Mouse (Mus musculus): ENCODE results near the gene Cd200r4. TPM values are rescaled to one million over a fixed set of nuclear protein-coding genes. Genes with fewer than 3 reads are reported as not detected.
"Not testable (repeated sequence)": the region's sequence is repeated elsewhere in the genome, so short reads cannot be mapped to it uniquely, and the experiment has no call there.

The Cd200r4 gene
- polyA plus RNA-seq, 1 experiment from 2014 or later, result 0.35 TPM

DNA sequence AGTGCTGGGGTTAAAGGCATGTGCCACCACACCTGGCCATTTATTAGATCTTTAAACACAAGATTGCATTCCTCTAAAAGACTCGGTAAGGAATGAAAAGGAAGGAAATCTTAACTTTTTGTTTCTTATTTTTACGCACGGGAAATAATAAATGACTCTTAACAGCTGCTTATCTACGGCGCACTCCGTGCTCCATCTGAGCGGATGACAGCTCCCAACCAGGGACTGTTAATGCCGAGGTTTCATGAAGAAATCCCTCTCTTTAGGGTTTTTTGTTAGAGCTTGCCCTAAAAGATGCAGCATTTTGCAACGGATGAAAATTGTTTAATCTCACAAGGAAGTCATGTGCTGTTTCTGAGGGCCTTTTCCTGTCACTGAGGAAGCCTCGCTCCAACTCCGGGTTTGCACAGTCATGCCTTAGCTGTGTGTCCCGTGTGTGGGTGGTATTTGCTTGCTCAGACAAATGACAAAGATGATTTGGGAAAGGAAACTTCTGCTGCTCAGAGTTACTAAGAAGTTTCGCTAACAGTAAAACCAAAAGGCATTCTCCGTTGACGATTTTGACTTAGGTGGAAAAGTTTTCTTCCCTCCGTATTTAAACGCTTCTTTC is 32.9 kb upstream of the Cd200r4 start:
- no peaks in the 10 kb centered on the region for H3K9me3 ChIP-seq (replicated peaks; ENCODE audit: control insufficient read depth, low read length)
- H3K27me3 ChIP-seq (ENCODE audit: control insufficient read depth, insufficient read depth, low read depth, low read length), result no peaks in the 10 kb centered on the region
- peak overlapping the region; percentile 54 for H3K4me2 ChIP-seq (ENCODE audit: low read depth, low read length)
- H3K27ac ChIP-seq (ENCODE audit: low read length), result peak overlapping the region; percentile 2; the same call in 1 of the 2 replicates
- H3K4me3 ChIP-seq (ENCODE audit: low read depth, low read length), result peak overlapping the region; percentile 9
- no peak overlapping the region for H3K9ac ChIP-seq (ENCODE audit: low read depth, low read length)
- WGBS (ENCODE audit: insufficient replicate concordance), result 11% methylated on average over 17 of the region's 17 CpGs
- H3K4me1 ChIP-seq (ENCODE audit: control insufficient read depth, low read depth, low read length), result peaks cover 4% of the 10 kb centered on the region
- H3K36me3 ChIP-seq (ENCODE audit: control insufficient read depth, insufficient read depth), result no peaks in the 10 kb centered on the region
- ATAC-seq (ENCODE audit: low read depth), result peak; percentile 82

DNA sequence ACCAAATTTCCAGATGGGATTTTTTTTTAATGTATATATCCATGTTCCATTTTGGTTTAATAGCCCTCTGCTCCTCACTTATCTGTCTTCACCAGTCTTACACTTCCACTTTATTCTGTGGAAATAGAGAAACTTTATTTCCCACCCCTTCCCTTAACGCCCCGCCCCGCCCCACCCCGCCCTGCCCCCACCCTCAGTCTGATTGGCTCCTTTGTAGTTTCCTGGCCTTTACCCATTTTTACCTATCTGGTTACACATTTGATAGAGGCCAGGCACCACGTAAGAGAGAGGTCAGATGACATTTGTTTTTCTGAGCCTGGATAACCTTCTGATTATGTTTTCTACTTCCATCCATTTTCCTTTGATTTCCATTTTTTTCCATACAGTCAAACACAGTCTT is 32.0 kb upstream of the Cd200r4 start:
- Histone ChIP-seq H3K4me3 (ENCODE audit: low read depth, low read length) (no peak overlapping the region), H3K9me3 (replicated peaks; ENCODE audit: control insufficient read depth, low read length) (no peaks in the 10 kb centered on the region), H3K9ac (ENCODE audit: low read depth, low read length) (no peak overlapping the region), H3K27me3 (ENCODE audit: control insufficient read depth, insufficient read depth, low read depth, low read length) (no peaks in the 10 kb centered on the region), H3K27ac (ENCODE audit: low read length) (no peak overlapping the region), H3K4me1 (ENCODE audit: control insufficient read depth, low read depth, low read length) (peaks cover 4% of the 10 kb centered on the region), H3K36me3 (ENCODE audit: control insufficient read depth, insufficient read depth) (no peaks in the 10 kb centered on the region), H3K4me2 (ENCODE audit: low read depth, low read length) (peak overlapping the region; percentile 54; the same call in 1 of the 2 replicates)
- ATAC-seq (ENCODE audit: low read depth), result peak; percentile 41; the same call in 1 of the 2 replicates
- 41% methylated on average over 5 of the region's 5 CpGs for WGBS (ENCODE audit: insufficient replicate concordance)

DNA sequence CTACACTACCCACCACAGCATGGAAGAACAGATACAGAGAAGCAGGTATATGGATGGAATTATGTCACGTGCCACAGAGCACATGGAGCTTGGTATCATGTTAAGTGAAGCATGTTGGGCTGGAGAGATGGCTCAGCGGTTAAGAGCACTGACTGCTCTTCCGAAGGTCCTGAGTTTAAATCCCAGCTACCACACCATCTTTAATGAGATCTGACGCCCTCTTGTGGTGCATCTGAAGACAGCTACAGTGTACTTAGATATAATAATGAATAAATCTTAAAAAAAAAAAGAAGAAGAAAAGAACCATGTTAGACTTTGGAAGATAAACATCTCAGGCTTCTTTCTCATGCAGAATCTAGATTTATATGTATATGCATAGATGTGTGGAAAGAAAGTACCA is 30.8 kb upstream of the Cd200r4 start:
- Histone ChIP-seq H3K36me3 (ENCODE audit: control insufficient read depth, insufficient read depth) (no peaks in the 10 kb centered on the region), H3K4me3 (ENCODE audit: low read depth, low read length) (no peak overlapping the region), H3K9ac (ENCODE audit: low read depth, low read length) (no peak overlapping the region), H3K27ac (ENCODE audit: low read length) (no peak overlapping the region), H3K4me2 (ENCODE audit: low read depth, low read length) (no peak overlapping the region), H3K4me1 (ENCODE audit: control insufficient read depth, low read depth, low read length) (peaks cover 4% of the 10 kb centered on the region), H3K27me3 (ENCODE audit: control insufficient read depth, insufficient read depth, low read depth, low read length) (no peaks in the 10 kb centered on the region), H3K9me3 (replicated peaks; ENCODE audit: control insufficient read depth, low read length) (no peaks in the 10 kb centered on the region)
- no peak for ATAC-seq (ENCODE audit: low read depth)
- 65% methylated on average over 4 of the region's 4 CpGs for WGBS (ENCODE audit: insufficient replicate concordance)

DNA sequence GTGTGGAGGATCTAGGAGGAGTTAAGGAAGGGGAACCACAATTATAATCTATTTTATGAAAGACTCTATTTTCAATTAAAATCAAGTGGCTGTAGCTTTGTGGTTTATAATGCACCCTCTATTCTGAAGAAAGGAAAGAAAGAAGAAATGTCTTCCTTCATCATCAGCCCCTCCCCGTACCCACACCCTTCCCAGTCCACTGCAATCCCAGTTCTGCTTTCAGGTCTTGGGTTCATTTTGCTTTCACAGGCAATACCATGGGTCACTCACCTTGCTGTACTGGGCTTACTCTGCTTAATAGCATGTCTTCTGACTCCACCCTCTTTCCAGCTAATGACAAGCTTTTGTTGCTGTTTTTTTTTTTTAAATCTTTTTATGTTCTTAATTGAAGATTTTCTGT is 24.6 kb upstream of the Cd200r4 start:
- H3K27ac ChIP-seq (ENCODE audit: low read length), result no peak overlapping the region
- H3K9ac ChIP-seq (ENCODE audit: low read depth, low read length), result no peak overlapping the region
- H3K4me1 ChIP-seq (ENCODE audit: control insufficient read depth, low read depth, low read length), result no peaks in the 10 kb centered on the region
- no peak overlapping the region for H3K4me3 ChIP-seq (ENCODE audit: low read depth, low read length)
- no peaks in the 10 kb centered on the region for H3K9me3 ChIP-seq (replicated peaks; ENCODE audit: control insufficient read depth, low read length)
- no peaks in the 10 kb centered on the region for H3K27me3 ChIP-seq (ENCODE audit: control insufficient read depth, insufficient read depth, low read depth, low read length)
- no peak overlapping the region for H3K4me2 ChIP-seq (ENCODE audit: low read depth, low read length)
- WGBS (ENCODE audit: insufficient replicate concordance), result 54% methylated on average over 1 of the region's 1 CpGs
- no peak for ATAC-seq (ENCODE audit: low read depth)
- H3K36me3 ChIP-seq (ENCODE audit: control insufficient read depth, insufficient read depth), result no peaks in the 10 kb centered on the region

DNA sequence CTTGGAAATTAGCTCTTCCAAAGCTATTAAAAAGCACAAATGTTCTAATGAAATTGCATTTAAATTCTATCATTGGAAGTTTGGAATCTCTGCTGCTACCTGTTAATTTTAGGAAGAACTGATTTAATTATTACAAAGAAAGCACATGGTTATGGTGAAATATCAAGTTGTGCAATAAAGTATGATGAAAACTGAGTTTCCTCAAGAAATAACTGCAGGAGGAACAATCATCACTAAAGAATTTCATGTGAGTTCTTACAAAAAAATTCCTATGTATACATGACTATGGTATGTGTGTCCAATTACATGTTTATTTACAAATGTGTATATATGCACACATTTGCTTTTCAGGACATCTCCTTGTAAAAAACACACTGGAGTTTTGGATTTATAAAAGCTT is 17.1 kb upstream of the Cd200r4 start:
- no peaks in the 10 kb centered on the region for H3K9me3 ChIP-seq (replicated peaks; ENCODE audit: control insufficient read depth, low read length)
- no peaks in the 10 kb centered on the region for H3K4me1 ChIP-seq (ENCODE audit: control insufficient read depth, low read depth, low read length)
- H3K9ac ChIP-seq (ENCODE audit: low read depth, low read length), result no peak overlapping the region
- H3K27me3 ChIP-seq (ENCODE audit: control insufficient read depth, insufficient read depth, low read depth, low read length), result no peaks in the 10 kb centered on the region
- H3K36me3 ChIP-seq (ENCODE audit: control insufficient read depth, insufficient read depth), result no peaks in the 10 kb centered on the region
- H3K27ac ChIP-seq (ENCODE audit: low read length), result no peak overlapping the region
- no peak overlapping the region for H3K4me2 ChIP-seq (ENCODE audit: low read depth, low read length)
- H3K4me3 ChIP-seq (ENCODE audit: low read depth, low read length), result no peak overlapping the region
- ATAC-seq (ENCODE audit: low read depth), result no peak

DNA sequence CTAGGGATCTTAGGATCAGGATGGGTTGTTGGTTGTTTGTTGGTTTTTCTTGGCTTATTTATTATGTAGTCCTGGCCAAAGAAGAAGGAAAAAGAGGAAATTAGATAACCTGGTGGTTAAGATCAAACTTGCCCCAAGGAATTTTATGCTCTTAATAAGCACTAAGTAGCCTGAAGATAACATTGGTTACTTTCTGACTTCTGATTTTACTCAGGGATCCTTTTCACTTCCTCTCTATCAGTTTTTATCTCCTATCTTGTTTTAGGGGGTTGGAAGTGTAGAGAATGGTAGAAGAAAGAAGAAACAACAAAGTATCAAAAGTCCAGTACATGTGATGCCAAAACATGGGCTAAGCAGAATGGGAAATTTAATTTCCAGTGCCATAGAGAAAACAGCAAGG is 5.6 kb upstream of the Cd200r4 start:
- Histone ChIP-seq H3K27ac (ENCODE audit: low read length) (no peak overlapping the region), H3K9ac (ENCODE audit: low read depth, low read length) (no peak overlapping the region), H3K4me3 (ENCODE audit: low read depth, low read length) (no peak overlapping the region), H3K36me3 (ENCODE audit: control insufficient read depth, insufficient read depth) (no peaks in the 10 kb centered on the region), H3K27me3 (ENCODE audit: control insufficient read depth, insufficient read depth, low read depth, low read length) (no peaks in the 10 kb centered on the region), H3K4me2 (ENCODE audit: low read depth, low read length) (no peak overlapping the region), H3K4me1 (ENCODE audit: control insufficient read depth, low read depth, low read length) (no peaks in the 10 kb centered on the region), H3K9me3 (replicated peaks; ENCODE audit: control insufficient read depth, low read length) (no peaks in the 10 kb centered on the region)
- no peak for ATAC-seq (ENCODE audit: low read depth)

DNA sequence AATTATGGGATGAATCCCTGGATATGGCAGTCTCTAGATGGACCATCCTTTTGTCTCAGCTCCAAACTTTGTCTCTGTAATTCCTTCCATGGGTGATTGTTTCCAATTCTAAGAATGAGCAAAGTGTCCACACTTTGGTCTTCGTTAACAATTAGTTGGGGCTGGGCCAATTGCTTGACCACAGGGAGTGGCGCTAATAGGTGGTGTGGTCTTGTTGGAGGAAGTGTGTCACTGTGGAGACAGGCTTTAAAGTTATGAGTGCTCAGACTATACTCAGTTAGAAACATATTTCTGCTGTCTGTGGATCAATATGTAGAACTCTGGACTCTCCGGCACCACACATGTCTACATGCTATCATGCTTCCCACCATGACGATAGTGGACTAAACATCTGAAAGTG is 1.3 kb upstream of the Cd200r4 start:
- not testable (repeated sequence) for H3K27me3 ChIP-seq (ENCODE audit: control insufficient read depth, insufficient read depth, low read depth, low read length); H3K36me3 ChIP-seq (ENCODE audit: control insufficient read depth, insufficient read depth); H3K9ac ChIP-seq (ENCODE audit: low read depth, low read length); H3K27ac ChIP-seq (ENCODE audit: low read length); H3K4me3 ChIP-seq (ENCODE audit: low read depth, low read length); ATAC-seq (ENCODE audit: low read depth); H3K9me3 ChIP-seq (replicated peaks; ENCODE audit: control insufficient read depth, low read length); H3K4me1 ChIP-seq (ENCODE audit: control insufficient read depth, low read depth, low read length); H3K4me2 ChIP-seq (ENCODE audit: low read depth, low read length)
- WGBS (ENCODE audit: insufficient replicate concordance), result 82% methylated on average over 4 of the region's 4 CpGs

DNA sequence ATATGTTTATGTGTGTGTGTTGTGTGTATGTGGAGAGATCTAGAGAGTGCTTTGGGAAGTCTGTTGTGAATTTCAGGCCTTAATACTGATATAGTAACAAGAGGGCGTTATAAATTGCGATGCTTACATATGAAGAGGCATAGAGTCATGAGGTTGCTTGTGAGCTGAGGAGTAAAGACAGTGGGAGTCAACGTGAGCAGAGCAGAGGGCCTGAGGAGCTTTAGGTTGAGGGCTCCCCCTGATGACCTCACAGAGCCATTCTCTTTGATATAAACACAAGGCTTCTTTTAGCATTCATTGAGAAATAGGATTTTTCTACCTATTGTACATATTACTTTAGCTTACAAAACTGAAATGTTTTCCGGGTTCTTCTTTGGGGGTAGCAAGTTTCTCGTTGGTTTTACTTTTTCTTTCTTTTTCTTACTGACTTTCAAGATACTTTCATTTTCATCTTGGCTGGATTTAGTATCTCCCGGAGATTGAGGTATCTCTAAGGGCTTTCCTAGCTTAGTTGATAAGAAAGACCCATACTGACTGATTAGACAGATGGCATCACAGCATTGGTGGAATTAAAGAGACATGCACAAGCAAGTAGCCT is 1.0 kb downstream of the Cd200r4 start:
- Histone ChIP-seq H3K9ac (ENCODE audit: low read depth, low read length) (no peak overlapping the region), H3K4me2 (ENCODE audit: low read depth, low read length) (no peak overlapping the region), H3K9me3 (replicated peaks; ENCODE audit: control insufficient read depth, low read length) (no peaks in the 10 kb centered on the region), H3K4me3 (ENCODE audit: low read depth, low read length) (no peak overlapping the region), H3K36me3 (ENCODE audit: control insufficient read depth, insufficient read depth) (no peaks in the 10 kb centered on the region), H3K27me3 (ENCODE audit: control insufficient read depth, insufficient read depth, low read depth, low read length) (no peaks in the 10 kb centered on the region), H3K4me1 (ENCODE audit: control insufficient read depth, low read depth, low read length) (no peaks in the 10 kb centered on the region), H3K27ac (ENCODE audit: low read length) (no peak overlapping the region)
- 59% methylated on average over 6 of the region's 6 CpGs for WGBS (ENCODE audit: insufficient replicate concordance)
- no peak for ATAC-seq (ENCODE audit: low read depth)

DNA sequence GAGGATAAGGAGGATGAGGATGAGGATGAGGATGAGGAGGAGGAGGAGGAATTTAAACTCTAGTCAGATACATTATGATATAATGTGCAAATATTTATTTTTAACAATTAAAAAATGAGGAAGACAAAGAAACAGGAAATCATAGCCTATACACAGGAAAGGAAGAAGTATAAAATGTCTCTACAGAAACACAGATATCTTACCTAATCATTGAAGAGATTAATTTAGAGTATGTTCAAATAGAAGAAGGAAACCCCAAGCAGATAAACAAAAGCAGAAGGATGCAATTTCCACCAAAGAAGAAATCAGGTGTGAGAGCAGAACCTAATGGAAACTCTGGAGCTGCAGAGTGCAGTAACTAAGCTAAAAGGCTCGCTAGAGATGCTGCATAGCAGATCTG is 6.5 kb downstream of the Cd200r4 start:
- ATAC-seq (ENCODE audit: low read depth), result no peak
- Histone ChIP-seq H3K27me3 (ENCODE audit: control insufficient read depth, insufficient read depth, low read depth, low read length) (no peaks in the 10 kb centered on the region), H3K4me1 (ENCODE audit: control insufficient read depth, low read depth, low read length) (no peaks in the 10 kb centered on the region), H3K27ac (ENCODE audit: low read length) (no peak overlapping the region), H3K9me3 (replicated peaks; ENCODE audit: control insufficient read depth, low read length) (no peaks in the 10 kb centered on the region), H3K4me2 (ENCODE audit: low read depth, low read length) (no peak overlapping the region), H3K4me3 (ENCODE audit: low read depth, low read length) (no peak overlapping the region), H3K9ac (ENCODE audit: low read depth, low read length) (no peak overlapping the region), H3K36me3 (ENCODE audit: control insufficient read depth, insufficient read depth) (no peaks in the 10 kb centered on the region)
- 42% methylated on average over 1 of the region's 1 CpGs for WGBS (ENCODE audit: insufficient replicate concordance)
